Comparison of ENCODE assay signal across 8 mouse cellular contexts in genomic region chr4:139287122-139287863, GRCm38 (mm10). TPM values are rescaled to one million over a fixed set of nuclear protein-coding genes. Genes with fewer than 3 reads are reported as not detected.
A peak's percentile ranks its signal among the peaks of the same experiment; 100 is the strongest.
DNase-seq lines count a peak whose midpoint lies in the region; ATAC-seq and TF ChIP-seq lines count a peak whose summit lies in the region.

No protein-coding gene starts in this region.

- peak; percentile 92 for TF ChIP-seq CTCF in forebrain, postnatal 0 days (IDR thresholded peaks at IDR 0.05; ENCODE audit: low read depth)
- TF ChIP-seq CTCF in brain, embryonic 14.5 days (IDR thresholded peaks at IDR 0.05; ENCODE audit: borderline replicate concordance, extremely low read depth, insufficient read depth, insufficient read length), result peak; percentile 98
- TF ChIP-seq CTCF in midbrain, postnatal 0 days (IDR thresholded peaks at IDR 0.05), result peak; percentile 93

- H3K27me3 ChIP-seq in forebrain, postnatal 0 days (ENCODE audit: insufficient read depth, low read length), result no peaks in the 10 kb centered on the region
- no peaks in the 10 kb centered on the region for H3K27me3 ChIP-seq in forebrain, embryonic 12.5 days
- no peaks in the 10 kb centered on the region for H3K27me3 ChIP-seq in midbrain, postnatal 0 days (ENCODE audit: insufficient read depth, low read length)
- no peaks in the 10 kb centered on the region for H3K27me3 ChIP-seq in stomach, embryonic 14.5 days (ENCODE audit: control insufficient read depth, insufficient read depth, low read length)

- TF ChIP-seq POLR2A in brain, embryonic 14.5 days (IDR thresholded peaks at IDR 0.05; ENCODE audit: borderline replicate concordance, extremely low read depth, insufficient read depth, insufficient read length, poor library complexity, severe bottlenecking), result no peak

- H3K4me2 ChIP-seq in forebrain, postnatal 0 days (ENCODE audit: low read depth), result no peak overlapping the region
- no peak overlapping the region for H3K4me2 ChIP-seq in forebrain, embryonic 12.5 days
- no peak overlapping the region for H3K4me2 ChIP-seq in midbrain, postnatal 0 days (ENCODE audit: low read depth, low read length, poor library complexity, severe bottlenecking)
- no peak overlapping the region for H3K4me2 ChIP-seq in stomach, embryonic 14.5 days (replicated peaks; ENCODE audit: low read depth, low read length)

- no peaks in the 10 kb centered on the region for H3K9me3 ChIP-seq in forebrain, postnatal 0 days (ENCODE audit: low read length)
- H3K9me3 ChIP-seq in forebrain, embryonic 12.5 days, result no peaks in the 10 kb centered on the region
- H3K9me3 ChIP-seq in midbrain, postnatal 0 days (ENCODE audit: low read length), result no peaks in the 10 kb centered on the region
- H3K9me3 ChIP-seq in stomach, embryonic 14.5 days (ENCODE audit: control insufficient read depth, low read depth, low read length), result no peaks in the 10 kb centered on the region

- 75% methylated on average over 18 of the region's 18 CpGs for WGBS in forebrain, postnatal 0 days
- WGBS in forebrain, embryonic 12.5 days, result 85% methylated on average over 18 of the region's 18 CpGs
- WGBS in midbrain, postnatal 0 days, result 87% methylated on average over 18 of the region's 18 CpGs
- WGBS in stomach, embryonic 14.5 days, result 78% methylated on average over 18 of the region's 18 CpGs

- H3K4me1 ChIP-seq in forebrain, postnatal 0 days (ENCODE audit: insufficient read depth), result no peaks in the 10 kb centered on the region
- H3K4me1 ChIP-seq in forebrain, embryonic 12.5 days, result 0 out of 2 replicates have a peak, but pooled peaks cover 4% of the 10 kb centered on the region
- H3K4me1 ChIP-seq in midbrain, postnatal 0 days (ENCODE audit: insufficient read depth, low read length), result no peaks in the 10 kb centered on the region
- 0 out of 2 replicates have a peak, but pooled peaks cover 3% of the 10 kb centered on the region for H3K4me1 ChIP-seq in stomach, embryonic 14.5 days (ENCODE audit: control insufficient read depth, insufficient read depth, low read length)

- H3K36me3 ChIP-seq in forebrain, postnatal 0 days (ENCODE audit: insufficient read depth), result peaks cover 65% of the 10 kb centered on the region
- H3K36me3 ChIP-seq in forebrain, embryonic 12.5 days (replicated peaks), result peaks cover 67% of the 10 kb centered on the region
- H3K36me3 ChIP-seq in midbrain, postnatal 0 days (ENCODE audit: insufficient read depth, low read length), result peaks cover 45% of the 10 kb centered on the region
- peaks cover 63% of the 10 kb centered on the region for H3K36me3 ChIP-seq in stomach, embryonic 14.5 days (ENCODE audit: control insufficient read depth, insufficient read depth, low read length)

- DNase-seq in forebrain, postnatal 0 days, result peak; percentile 59
- DNase-seq in brain, embryonic 14.5 days (ENCODE audit: low read depth), result peak; percentile 53
- DNase-seq in forelimb bud, embryonic 11.5 days (ENCODE audit: low read depth, low spot score), result peak; percentile 74
- peak; percentile 82 for DNase-seq in induced T-regulatory cell, adult 2 months (ENCODE audit: low read depth)
- peak; percentile 85 to 89 for DNase-seq in left cerebral cortex, postnatal 14 days (ENCODE audit: low spot score in 2 of 2)
- peak; percentile 45 for DNase-seq in midbrain, postnatal 0 days (ENCODE audit: low spot score)

- H3K4me3 ChIP-seq in forebrain, postnatal 0 days (ENCODE audit: low read depth, low read length), result no peak overlapping the region
- H3K4me3 ChIP-seq in forebrain, embryonic 12.5 days (replicated peaks), result no peak overlapping the region
- no peak overlapping the region for H3K4me3 ChIP-seq in midbrain, postnatal 0 days (ENCODE audit: low read depth, low read length)
- H3K4me3 ChIP-seq in stomach, embryonic 14.5 days (ENCODE audit: low read depth, low read length), result no peak overlapping the region

- no peak overlapping the region for H3K27ac ChIP-seq in forebrain, postnatal 0 days (ENCODE audit: low read depth, low read length)
- no peak overlapping the region for H3K27ac ChIP-seq in forebrain, embryonic 12.5 days
- H3K27ac ChIP-seq in midbrain, postnatal 0 days (ENCODE audit: low read depth, low read length), result no peak overlapping the region
- no peak overlapping the region for H3K27ac ChIP-seq in stomach, embryonic 14.5 days (ENCODE audit: low read length)

- peak; percentile 34 for ATAC-seq in forebrain, postnatal 0 days
- no peak for ATAC-seq in forebrain, embryonic 12.5 days (ENCODE audit: low FRiP score)
- ATAC-seq in midbrain, postnatal 0 days (ENCODE audit: low FRiP score), result no peak; the same call in 1 of the 2 replicates
- peak; percentile 33; the same call in 1 of the 2 replicates for ATAC-seq in stomach, embryonic 14.5 days (ENCODE audit: insufficient number of reproducible peaks, insufficient read depth, low FRiP score, low read depth)

- intact Hi-C loops in left cerebral cortex, postnatal 14 days (cut with DNase I), result loop anchor here (2.0 kb wide), 1 partner anchor 200 kb away; no protein-coding TSS in a partner anchor

- no peak overlapping the region for H3K9ac ChIP-seq in forebrain, postnatal 0 days
- no peak overlapping the region for H3K9ac ChIP-seq in forebrain, embryonic 12.5 days
- no peak overlapping the region for H3K9ac ChIP-seq in midbrain, postnatal 0 days (replicated peaks; ENCODE audit: low read length, poor library complexity, severe bottlenecking)
- H3K9ac ChIP-seq in stomach, embryonic 14.5 days (replicated peaks; ENCODE audit: low read depth, low read length), result no peak overlapping the region

RNA-seq across cellular contexts. Expression of gene Pqlc2, which starts 23.2 kb away (rescaled TPM):
- 14.2 and 15.3 TPM in 2 replicates for total RNA-seq in forebrain, postnatal 0 days (2014; rRNA removed)
- polyA plus RNA-seq in forebrain, postnatal 0 days (2015; fragmentation: Nextera tagmentation; extraction: Ambion mirVana), result 10.0 and 12.1 TPM in 2 replicates
- polyA plus RNA-seq in forebrain, embryonic 12.5 days (2016; fragmentation: Nextera tagmentation; extraction: Ambion mirVana), result 11.6 and 12.5 TPM in 2 replicates
- 21.7 and 27.3 TPM in 2 replicates for polyA plus RNA-seq in brain, embryonic 14.5 days (2012; rRNA removed)
- total RNA-seq in left cerebral cortex, postnatal 14 days (2021), result 10 to 100 TPM; 15.1 to 15.4 TPM
- total RNA-seq in midbrain, postnatal 0 days (2014; rRNA removed), result 19.3 and 26.5 TPM in 2 replicates
- polyA plus RNA-seq in midbrain, postnatal 0 days (2015; fragmentation: Nextera tagmentation; extraction: Ambion mirVana), result 10.9 and 15.2 TPM in 2 replicates
- polyA plus RNA-seq in stomach, embryonic 14.5 days (2014; fragmentation: Nextera tagmentation; extraction: Ambion mirVana), result 9.5 and 13.7 TPM in 2 replicates

RNA-seq across cellular contexts. Expression of gene Akr7a5, which starts 23.3 kb away (rescaled TPM):
- 41.1 and 49.7 TPM in 2 replicates for total RNA-seq in forebrain, postnatal 0 days (2014; rRNA removed)
- 58.1 and 60.6 TPM in 2 replicates for polyA plus RNA-seq in forebrain, postnatal 0 days (2015; fragmentation: Nextera tagmentation; extraction: Ambion mirVana)
- polyA plus RNA-seq in forebrain, embryonic 12.5 days (2016; fragmentation: Nextera tagmentation; extraction: Ambion mirVana), result 70.7 and 78.1 TPM in 2 replicates
- polyA plus RNA-seq in brain, embryonic 14.5 days (2012; rRNA removed), result 16.5 and 22.4 TPM in 2 replicates
- 10 to 100 TPM; 26.7 to 28.9 TPM for total RNA-seq in left cerebral cortex, postnatal 14 days (2021)
- 45.0 and 65.4 TPM in 2 replicates for total RNA-seq in midbrain, postnatal 0 days (2014; rRNA removed)
- polyA plus RNA-seq in midbrain, postnatal 0 days (2015; fragmentation: Nextera tagmentation; extraction: Ambion mirVana), result 64.4 and 65.6 TPM in 2 replicates
- polyA plus RNA-seq in stomach, embryonic 14.5 days (2014; fragmentation: Nextera tagmentation; extraction: Ambion mirVana), result 107 and 108 TPM in 2 replicates

Comparison
In these comparisons a context has a peak if more than half of its experiments do, and no peak if none do; other contexts are left out.
1. ATAC-seq: peak in forebrain, postnatal 0 days (single experiment) and stomach, embryonic 14.5 days (single experiment); none in forebrain, embryonic 12.5 days (single experiment) and midbrain, postnatal 0 days (single experiment).
2. Peak in every context shown above with its lines, with median percentiles within 50 percentile points of each other: DNase-seq and CTCF ChIP-seq.